Mouse (Mus musculus): ENCODE measurements at regions not wholly inside any gene's neighbourhood (a gene's known extent, or its start where the extent isn't known, plus 50 kb on each side); places are given as distances from the start of the nearest gene placed in this dataset.

DNA sequence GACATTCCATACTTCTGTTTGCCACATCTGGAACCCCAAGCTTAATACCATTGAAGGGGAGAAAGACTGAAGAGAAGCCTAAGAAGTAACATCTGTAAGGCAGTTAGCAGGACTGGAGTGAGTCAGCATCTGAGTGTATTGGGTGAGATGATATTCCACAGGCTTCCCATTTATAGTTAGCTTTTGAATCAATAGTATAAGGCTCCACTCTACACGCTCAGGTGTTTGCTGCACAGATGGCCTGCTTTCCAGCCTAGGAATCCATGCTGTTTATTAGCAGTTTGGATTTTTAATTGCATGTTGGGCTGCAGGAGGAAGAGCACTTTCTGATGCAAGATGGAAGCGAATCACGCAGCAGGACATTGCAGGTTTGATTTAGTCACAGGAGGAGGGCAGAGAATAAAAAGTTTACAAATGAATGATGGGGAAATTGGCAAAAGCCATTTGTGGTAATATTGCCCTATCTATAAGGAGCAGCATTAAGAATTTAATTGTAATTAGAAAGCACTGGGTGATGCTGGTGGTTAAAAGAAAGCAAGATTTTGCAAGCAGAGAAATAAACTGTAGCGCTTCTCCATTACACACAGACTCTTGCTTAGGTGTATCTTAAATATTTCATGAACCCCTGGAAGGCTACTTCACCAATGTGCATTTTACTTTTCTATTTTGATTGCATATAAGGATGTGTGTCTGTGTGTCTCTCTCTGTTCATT, 109.8 kb upstream of the Kcnq5 start:
- TF ChIP-seq MAFK (IDR thresholded peaks at IDR 0.05; ENCODE audit: insufficient read depth, low read depth, low read length) (no peak), ZNF384 (IDR thresholded peaks at IDR 0.05; ENCODE audit: low read depth, low read length) (no peak)

Data from ES-E14 (cell line).